Mouse (Mus musculus) heart, adult 2 months (tissue): ENCODE measurements around the gene Prune1. TPM values are rescaled to one million over a fixed set of nuclear protein-coding genes. Genes with fewer than 3 reads are reported as not detected.

Experiments used
- DNase-seq, 2 experiments: peaks; one replicate each; pipeline ENCODE4 v3.0.0; 2021
- H3K27ac ChIP-seq: fragments of 200-600 bp; 2 replicates; pipeline ENCODE4 v1.8.1; 2022
- H3K27me3 ChIP-seq: fragments of 200-500 bp; 2 replicates; pipeline ENCODE4 v1.6.1; 2012; ENCODE audit warnings: mild to moderate bottlenecking, low read length, inconsistent platforms, mixed read lengths; ENCODE audit not compliant: control insufficient read depth, insufficient read depth
- H3K36me3 ChIP-seq: fragments of 200-500 bp; 2 replicates; pipeline ENCODE4 v1.6.1; 2012; ENCODE audit warnings: low read length, inconsistent platforms; ENCODE audit not compliant: control insufficient read depth, insufficient read depth
- H3K4me1 ChIP-seq: fragments of 200-500 bp; 2 replicates; pipeline ENCODE4 v1.6.1; 2011; ENCODE audit warnings: low read length; ENCODE audit not compliant: control insufficient read depth, insufficient read depth
- H3K4me3 ChIP-seq: fragments of 200-600 bp; 2 replicates; pipeline ENCODE4 v1.8.1; 2022
- H3K79me2 ChIP-seq: fragments of 200-500 bp; replicated peaks from 2 replicates; pipeline ENCODE4 v1.6.1; 2012; ENCODE audit warnings: mild to moderate bottlenecking, inconsistent platforms, low read length, moderate library complexity, mixed read lengths; ENCODE audit not compliant: control insufficient read depth, insufficient read depth
- H3K9ac ChIP-seq: fragments of 200-500 bp; 2 replicates; pipeline ENCODE4 v1.6.1; 2012; ENCODE audit warnings: low read depth, mild to moderate bottlenecking, control low read depth, inconsistent platforms, low read length, mixed read lengths
- CTCF ChIP-seq: fragments of 200-600 bp; IDR thresholded peaks from 2 replicates; pipeline ENCODE4 v1.8.1; 2022; ENCODE audit warnings: antibody characterized with exemption, mild to moderate bottlenecking, moderate library complexity
- EP300 ChIP-seq: fragments of 200-500 bp; IDR thresholded peaks from 2 replicates; pipeline ENCODE4 v1.6.1; 2011; ENCODE audit warnings: low read depth, low read length, control low read depth; ENCODE audit not compliant: insufficient read depth
- POLR2A ChIP-seq: fragments of 200-500 bp; IDR thresholded peaks from 2 replicates; pipeline ENCODE4 v1.6.1; 2011; ENCODE audit warnings: mild to moderate bottlenecking, low read depth, low read length, control low read depth; ENCODE audit not compliant: insufficient read depth
- WGBS: fragments of 180-500 bp; shearing (Covaris S2); methylation state at CpG from one replicate; pipeline ENCODE4 v1.1.7; 2018; 5-methylcytosine and 5-hydroxymethylcytosine counted together
- intact Hi-C: fragments of 180-260 bp; cut with DNase I; formaldehyde crosslinking; loops from one replicate; pipeline ENCODE4 v1.15.1; 2025
- polyA plus RNA-seq: library from polyadenylated mRNA; depleted of rRNA; stranded (reverse); fragments of >200 nt; gene quantifications from 2 replicates; pipeline ENCODE4 v1.2.3, GENCODE M21; 2012
- total RNA-seq, 2 experiments: library from RNA; stranded (reverse); gene quantifications; 2 replicates each; pipeline ENCODE4 v1.2.3; 2021

Prune1 gene
- total and polyA plus RNA-seq, 3 experiments: 23.4 to 28.4 (median 26.1) TPM

- 80% methylated on average over 4 of the region's 4 CpGs for WGBS
- TF ChIP-seq EP300 (no peak), POLR2A (no peak), CTCF (no peak)
- Histone ChIP-seq H3K27me3 (no peaks in the 10 kb centered on the region), H3K79me2 (no peaks in the 10 kb centered on the region), H3K9ac (no peak overlapping the region), H3K36me3 (no peaks in the 10 kb centered on the region), H3K4me1 (peaks cover 3% of the 10 kb centered on the region; the same call in 1 of the 2 replicates), H3K4me3 (no peak overlapping the region), H3K27ac (no peak overlapping the region)
- no peak for DNase-seq
- intact Hi-C loops: no loop called here
These were observed 9.2 kb upstream of the Prune1 start for GRCm38 (mm10) chr3:95291041-95291440.

- H3K36me3 ChIP-seq: no peaks in the 10 kb centered on the region
- no peak for DNase-seq
- H3K79me2 ChIP-seq: no peaks in the 10 kb centered on the region
- H3K4me3 ChIP-seq: no peak overlapping the region
- no peak overlapping the region for H3K27ac ChIP-seq
- intact Hi-C loops: no loop called here
- 67% methylated on average over 6 of the region's 6 CpGs for WGBS
- TF ChIP-seq CTCF (no peak), POLR2A (no peak), EP300 (no peak)
- H3K9ac ChIP-seq: no peak overlapping the region
- H3K27me3 ChIP-seq: no peaks in the 10 kb centered on the region
- H3K4me1 ChIP-seq: peaks cover 2% of the 10 kb centered on the region; the same call in 1 of the 2 replicates
These were observed 8.3 kb upstream of the Prune1 start for GRCm38 (mm10) chr3:95290156-95290555.

- Histone ChIP-seq H3K79me2 (no peaks in the 10 kb centered on the region), H3K9ac (no peak overlapping the region), H3K4me1 (peaks cover 2% of the 10 kb centered on the region; the same call in 1 of the 2 replicates), H3K27me3 (no peaks in the 10 kb centered on the region), H3K27ac (no peak overlapping the region), H3K4me3 (no peak overlapping the region), H3K36me3 (no peaks in the 10 kb centered on the region)
- TF ChIP-seq POLR2A (no peak), CTCF (no peak), EP300 (no peak)
- WGBS: 83% methylated on average over 4 of the region's 4 CpGs
- intact Hi-C loops: no loop called here
- DNase-seq: no peak
These were observed 7.5 kb upstream of the Prune1 start for GRCm38 (mm10) chr3:95289419-95289818.

GRCm38 (mm10) chr3:95287541-95287940 lies 5.7 kb upstream of the Prune1 start:
- Histone ChIP-seq H3K27me3 (no peaks in the 10 kb centered on the region), H3K27ac (no peak overlapping the region), H3K4me1 (peaks cover 3% of the 10 kb centered on the region), H3K9ac (no peak overlapping the region), H3K36me3 (no peaks in the 10 kb centered on the region), H3K4me3 (no peak overlapping the region), H3K79me2 (no peaks in the 10 kb centered on the region)
- 78% methylated on average over 3 of the region's 3 CpGs for WGBS
- no peak for DNase-seq
- TF ChIP-seq CTCF (no peak), EP300 (no peak), POLR2A (no peak)
- intact Hi-C loops: no loop called here

- H3K4me3 ChIP-seq: no peak overlapping the region
- H3K4me1 ChIP-seq: peaks cover 3% of the 10 kb centered on the region
- DNase-seq: peak in 1 of 2 experiments; percentile 43
- WGBS: 37% methylated on average over 7 of the region's 7 CpGs
- H3K27me3 ChIP-seq: no peaks in the 10 kb centered on the region
- H3K9ac ChIP-seq: peak overlapping the region; percentile 19
- intact Hi-C loops: no loop called here
- H3K36me3 ChIP-seq: no peaks in the 10 kb centered on the region
- H3K27ac ChIP-seq: peak overlapping the region; percentile 41
- TF ChIP-seq POLR2A (peak; percentile 47; the same call in 1 of the 2 replicates), EP300 (no peak)
- H3K79me2 ChIP-seq: no peaks in the 10 kb centered on the region
These were observed 4.6 kb upstream of the Prune1 start for GRCm38 (mm10) chr3:95286510-95286909.

GRCm38 (mm10) chr3:95286011-95286410 lies 4.1 kb upstream of the Prune1 start:
- Histone ChIP-seq H3K4me3 (no peak overlapping the region), H3K79me2 (no peaks in the 10 kb centered on the region), H3K36me3 (no peaks in the 10 kb centered on the region), H3K9ac (peak overlapping the region; percentile 19), H3K4me1 (peaks cover 3% of the 10 kb centered on the region), H3K27me3 (no peaks in the 10 kb centered on the region), H3K27ac (peak overlapping the region; percentile 41)
- DNase-seq: no peak
- intact Hi-C loops: no loop called here
- TF ChIP-seq POLR2A: no peak
- TF ChIP-seq CTCF: no peak
- TF ChIP-seq EP300: no peak
- WGBS: 71% methylated on average over 5 of the region's 5 CpGs
